24 mouse cellular contexts compared by ENCODE assay signal in the genomic region with DNA sequence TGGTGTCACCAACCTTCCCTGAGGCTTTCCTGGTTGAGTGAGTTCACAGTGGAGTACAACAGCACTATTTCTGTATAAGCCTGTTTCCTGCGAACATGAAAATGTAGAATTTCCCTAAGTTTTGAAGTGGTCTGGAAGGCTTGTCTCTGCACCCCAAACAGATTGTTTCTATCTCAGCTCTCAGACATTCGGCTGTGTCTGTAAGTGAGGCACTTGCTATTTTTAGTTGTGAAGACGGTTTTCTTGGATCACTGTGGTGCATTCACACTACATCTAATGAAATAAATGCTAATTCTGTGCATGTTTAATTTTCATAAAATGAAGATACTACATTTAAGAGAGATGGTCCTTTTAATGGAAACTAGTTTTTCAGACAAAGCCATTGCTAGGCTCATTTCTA.
DNase-seq lines count a peak whose midpoint lies in the region; ATAC-seq and TF ChIP-seq lines count a peak whose summit lies in the region.
"Had no signal": no experiment of that assay in that cellular context is flagged by ENCODE, and none has a peak within 500 bp of the region (broad histone marks: within the 10 kb centered on the region; RNA-seq: fewer than 3 reads in every experiment).

No protein-coding gene starts in this region.

- H3K9ac ChIP-seq in forebrain, embryonic 14.5 days (ENCODE audit: low read length), result no peak overlapping the region
- no peak overlapping the region for H3K9ac ChIP-seq in forebrain, embryonic 13.5 days
- no peak overlapping the region for H3K9ac ChIP-seq in forebrain, embryonic 16.5 days (replicated peaks; ENCODE audit: low read depth, low read length)
- no peak overlapping the region for H3K9ac ChIP-seq in forebrain, embryonic 12.5 days
- H3K9ac ChIP-seq: embryonic facial prominence, embryonic 13.5 days; embryonic facial prominence, embryonic 15.5 days had no signal

- H3K27ac ChIP-seq in forebrain, embryonic 14.5 days (ENCODE audit: low read depth, low read length), result no peak overlapping the region
- no peak overlapping the region for H3K27ac ChIP-seq in forebrain, embryonic 13.5 days
- peak overlapping the region; percentile 72 for H3K27ac ChIP-seq in forebrain, embryonic 16.5 days (ENCODE audit: low read length)
- H3K27ac ChIP-seq in forebrain, embryonic 12.5 days, result no peak overlapping the region
- H3K27ac ChIP-seq: embryonic facial prominence, embryonic 13.5 days; embryonic facial prominence, embryonic 15.5 days had no signal

- no peaks in the 10 kb centered on the region for H3K36me3 ChIP-seq in forebrain, embryonic 14.5 days (ENCODE audit: control insufficient read depth, insufficient read depth, low read length)
- H3K36me3 ChIP-seq in forebrain, embryonic 13.5 days (ENCODE audit: poor library complexity, severe bottlenecking), result no peaks in the 10 kb centered on the region
- no peaks in the 10 kb centered on the region for H3K36me3 ChIP-seq in forebrain, embryonic 16.5 days (ENCODE audit: control insufficient read depth, insufficient read depth)
- no peaks in the 10 kb centered on the region for H3K36me3 ChIP-seq in forebrain, embryonic 12.5 days (replicated peaks)
- H3K36me3 ChIP-seq: embryonic facial prominence, embryonic 13.5 days; embryonic facial prominence, embryonic 15.5 days; G1E had no signal

- no peak for TF ChIP-seq POLR2A in brain, embryonic 14.5 days (IDR thresholded peaks at IDR 0.05; ENCODE audit: borderline replicate concordance, extremely low read depth, insufficient read depth, insufficient read length, poor library complexity, severe bottlenecking)

- H3K4me3 ChIP-seq in forebrain, embryonic 14.5 days (ENCODE audit: low read depth, low read length), result no peak overlapping the region
- no peak overlapping the region for H3K4me3 ChIP-seq in forebrain, embryonic 13.5 days
- no peak overlapping the region for H3K4me3 ChIP-seq in forebrain, embryonic 16.5 days (replicated peaks; ENCODE audit: low read length)
- no peak overlapping the region for H3K4me3 ChIP-seq in forebrain, embryonic 12.5 days (replicated peaks)
- H3K4me3 ChIP-seq: embryonic facial prominence, embryonic 13.5 days; embryonic facial prominence, embryonic 15.5 days; erythroblast, embryonic 14.5 days had no signal

- H3K9me3 ChIP-seq in forebrain, embryonic 14.5 days (replicated peaks; ENCODE audit: control insufficient read depth, low read length), result no peaks in the 10 kb centered on the region
- H3K9me3 ChIP-seq in forebrain, embryonic 13.5 days (replicated peaks), result no peaks in the 10 kb centered on the region
- H3K9me3 ChIP-seq in forebrain, embryonic 16.5 days (ENCODE audit: control insufficient read depth, low read length), result no peaks in the 10 kb centered on the region
- no peaks in the 10 kb centered on the region for H3K9me3 ChIP-seq in forebrain, embryonic 12.5 days
- H3K9me3 ChIP-seq: embryonic facial prominence, embryonic 13.5 days; embryonic facial prominence, embryonic 15.5 days; G1E had no signal

- DNase-seq in forebrain, embryonic 14.5 days (ENCODE audit: low spot score), result peak; percentile 31
- DNase-seq in brain, embryonic 14.5 days (ENCODE audit: low read depth), result peak; percentile 47
- DNase-seq: adrenal gland, adult 8-10 months; adrenal gland, postnatal 14 days; adrenal gland, postnatal 36 days; B cell, adult 2 months; cerebellum, adult 11 months; cerebellum, adult 18-20 months; cerebellum, adult 8-10 months; cerebellum, adult 9-11 months; cerebellum, postnatal 14 days; cerebellum, postnatal 36 days; embryo, embryonic 11 days had no signal

- no peaks in the 10 kb centered on the region for H3K27me3 ChIP-seq in forebrain, embryonic 14.5 days (replicated peaks; ENCODE audit: control insufficient read depth, insufficient read depth, low read length)
- H3K27me3 ChIP-seq in forebrain, embryonic 13.5 days, result no peaks in the 10 kb centered on the region
- no peaks in the 10 kb centered on the region for H3K27me3 ChIP-seq in forebrain, embryonic 16.5 days (replicated peaks; ENCODE audit: control insufficient read depth, insufficient read depth, low read length)
- no peaks in the 10 kb centered on the region for H3K27me3 ChIP-seq in forebrain, embryonic 12.5 days
- H3K27me3 ChIP-seq: CH12.LX; embryonic facial prominence, embryonic 13.5 days; embryonic facial prominence, embryonic 15.5 days; Patski had no signal

- no peak overlapping the region for H3K4me2 ChIP-seq in forebrain, embryonic 14.5 days (ENCODE audit: low read length)
- no peak overlapping the region for H3K4me2 ChIP-seq in forebrain, embryonic 13.5 days
- no peak overlapping the region for H3K4me2 ChIP-seq in forebrain, embryonic 16.5 days (ENCODE audit: low read length)
- no peak overlapping the region for H3K4me2 ChIP-seq in forebrain, embryonic 12.5 days
- H3K4me2 ChIP-seq: embryonic facial prominence, embryonic 13.5 days; embryonic facial prominence, embryonic 15.5 days had no signal

- no peaks in the 10 kb centered on the region; the same call in 1 of the 2 replicates for H3K4me1 ChIP-seq in forebrain, embryonic 14.5 days (ENCODE audit: control insufficient read depth, insufficient read depth, low read length)
- no peaks in the 10 kb centered on the region for H3K4me1 ChIP-seq in forebrain, embryonic 13.5 days
- H3K4me1 ChIP-seq in forebrain, embryonic 16.5 days (replicated peaks; ENCODE audit: control insufficient read depth, insufficient read depth, low read length), result 0 out of 2 replicates have a peak, but pooled peaks cover 3% of the 10 kb centered on the region
- no peaks in the 10 kb centered on the region for H3K4me1 ChIP-seq in forebrain, embryonic 12.5 days
- H3K4me1 ChIP-seq: embryonic facial prominence, embryonic 13.5 days; embryonic facial prominence, embryonic 15.5 days had no signal

- WGBS in forebrain, embryonic 14.5 days, result 58% methylated on average over 3 of the region's 3 CpGs
- 68% methylated on average over 3 of the region's 3 CpGs for WGBS in forebrain, embryonic 13.5 days
- 43% methylated on average over 3 of the region's 3 CpGs for WGBS in forebrain, embryonic 16.5 days
- WGBS in forebrain, embryonic 12.5 days, result 72% methylated on average over 3 of the region's 3 CpGs

- no peak for ATAC-seq in forebrain, embryonic 14.5 days
- ATAC-seq in forebrain, embryonic 13.5 days, result no peak; the same call in 1 of the 2 replicates
- peak; percentile 68; the same call in 1 of the 2 replicates for ATAC-seq in forebrain, embryonic 16.5 days
- ATAC-seq in forebrain, embryonic 12.5 days (ENCODE audit: low FRiP score), result no peak
- ATAC-seq: activated CD4-positive, CD25-positive, alpha-beta regulatory T cell, adult 4 months; CD4-positive, CD25-positive, alpha-beta regulatory T cell, adult 4 months; Patski had no signal

- TF ChIP-seq CTCF in brain, embryonic 14.5 days (IDR thresholded peaks at IDR 0.05; ENCODE audit: borderline replicate concordance, extremely low read depth, insufficient read depth, insufficient read length), result no peak
